Mouse (Mus musculus) neural tube, embryonic 12.5 days (tissue): ENCODE measurements around the gene Kat7. TPM values are rescaled to one million over a fixed set of nuclear protein-coding genes. Genes with fewer than 3 reads are reported as not detected.

Source experiments
- ATAC-seq: fragments of 200-750 bp; cut with Nextera tagmentation; 2 replicates; pipeline ENCODE4 v1.8.0; 2017; ENCODE audit warnings: low read depth, mild to moderate bottlenecking, moderate TSS enrichment, moderate library complexity; ENCODE audit not compliant: low FRiP score
- H3K27ac ChIP-seq: fragments of 300-500 bp; sonication (generic); 2 replicates; pipeline ENCODE4 v1.5.1; 2016
- H3K27me3 ChIP-seq: fragments of 300-500 bp; sonication (generic); replicated peaks from 2 replicates; pipeline ENCODE4 v1.6.1; 2016; ENCODE audit warnings: mild to moderate bottlenecking
- H3K36me3 ChIP-seq: fragments of 300-500 bp; sonication (generic); 2 replicates; pipeline ENCODE4 v1.6.1; 2016; ENCODE audit warnings: mild to moderate bottlenecking
- H3K4me1 ChIP-seq: fragments of 300-500 bp; sonication (generic); 2 replicates; pipeline ENCODE4 v1.6.1; 2016
- H3K4me2 ChIP-seq: fragments of 300-500 bp; sonication (generic); replicated peaks from 2 replicates; pipeline ENCODE4 v1.6.1; 2016; ENCODE audit warnings: mild to moderate bottlenecking
- H3K4me3 ChIP-seq: fragments of 300-500 bp; sonication (generic); 2 replicates; pipeline ENCODE4 v1.5.1; 2016
- H3K9ac ChIP-seq: fragments of 300-500 bp; sonication (generic); 2 replicates; pipeline ENCODE4 v1.6.1; 2016; ENCODE audit warnings: mild to moderate bottlenecking
- H3K9me3 ChIP-seq: fragments of 300-500 bp; sonication (generic); 2 replicates; pipeline ENCODE4 v1.6.1; 2016; ENCODE audit warnings: mild to moderate bottlenecking
- WGBS: fragments of 180-500 bp; shearing (Covaris S2); methylation state at CpG from one replicate; pipeline ENCODE4 v1.1.7; 2016; 5-methylcytosine and 5-hydroxymethylcytosine counted together
- polyA plus RNA-seq: library from polyadenylated mRNA; unstranded; fragments of >200 nt; fragmentation: Nextera tagmentation; extraction: Ambion mirVana; gene quantifications from 2 replicates; pipeline ENCODE4 v1.2.1, GENCODE M21; 2016

Kat7 gene
- 69.8 and 72.4 TPM in 2 replicates for polyA plus RNA-seq

- WGBS: under 1% methylated on average over 42 of the region's 42 CpGs
Measured at GRCm38 (mm10) chr11:95310007-95310647, at the start of gene Kat7. Gene Kat7, minus strand, starts transcription at chr11:95310246.

GRCm38 (mm10) chr11:95358263-95358662, 48.2 kb upstream of the Kat7 start:
- Histone ChIP-seq H3K4me3 (no peak overlapping the region), H3K4me1 (no peaks in the 10 kb centered on the region), H3K27ac (no peak overlapping the region), H3K9ac (no peak overlapping the region), H3K4me2 (no peak overlapping the region), H3K36me3 (no peaks in the 10 kb centered on the region), H3K9me3 (no peaks in the 10 kb centered on the region), H3K27me3 (no peaks in the 10 kb centered on the region)
- WGBS: 54% methylated on average over 3 of the region's 3 CpGs
- ATAC-seq: no peak

More at GRCm38 (mm10) chr11:95310007-95310647, at the start of gene Kat7:
- peak; percentile 93 for ATAC-seq
- Histone ChIP-seq H3K27ac (peak within 1 kb of the TSS; percentile 84), H3K9me3 (no peaks in the 10 kb centered on the region), H3K9ac (peak within 1 kb of the TSS; percentile 94), H3K4me3 (peak within 1 kb of the TSS; percentile 89), H3K36me3 (peaks cover 9% of the 10 kb centered on the region), H3K4me1 (peaks cover 17% of the 10 kb centered on the region), H3K27me3 (no peaks in the 10 kb centered on the region), H3K4me2 (peak within 1 kb of the TSS; percentile 82)

GRCm38 (mm10) chr11:95356469-95357273, 46.6 kb upstream of the Kat7 start:
- WGBS: 81% methylated on average over 17 of the region's 17 CpGs
- no peak overlapping the region for H3K27ac ChIP-seq

GRCm38 (mm10) chr11:95356039-95356438, 46.0 kb upstream of the Kat7 start:
- Histone ChIP-seq H3K4me2 (no peak overlapping the region), H3K9ac (no peak overlapping the region), H3K27me3 (no peaks in the 10 kb centered on the region), H3K9me3 (no peaks in the 10 kb centered on the region), H3K36me3 (no peaks in the 10 kb centered on the region), H3K27ac (no peak overlapping the region), H3K4me3 (no peak overlapping the region), H3K4me1 (no peaks in the 10 kb centered on the region)
- ATAC-seq: no peak
- WGBS: 87% methylated on average over 7 of the region's 7 CpGs

More at GRCm38 (mm10) chr11:95356469-95357273, 46.6 kb upstream of the Kat7 start:
- peak; percentile 48; the same call in 1 of the 2 replicates for ATAC-seq
- Histone ChIP-seq H3K4me3 (no peak overlapping the region), H3K36me3 (no peaks in the 10 kb centered on the region), H3K27me3 (no peaks in the 10 kb centered on the region), H3K9ac (no peak overlapping the region), H3K4me2 (no peak overlapping the region), H3K4me1 (no peaks in the 10 kb centered on the region), H3K9me3 (no peaks in the 10 kb centered on the region)

GRCm38 (mm10) chr11:95355661-95356011, 45.6 kb upstream of the Kat7 start:
- Histone ChIP-seq H3K9ac (no peak overlapping the region), H3K4me1 (no peaks in the 10 kb centered on the region), H3K27ac (no peak overlapping the region), H3K27me3 (no peaks in the 10 kb centered on the region), H3K4me2 (no peak overlapping the region), H3K4me3 (no peak overlapping the region), H3K9me3 (no peaks in the 10 kb centered on the region), H3K36me3 (no peaks in the 10 kb centered on the region)
- WGBS: 92% methylated on average over 5 of the region's 5 CpGs
- ATAC-seq: no peak

GRCm38 (mm10) chr11:95354945-95355660, 45.1 kb upstream of the Kat7 start:
- WGBS: 88% methylated on average over 12 of the region's 12 CpGs

GRCm38 (mm10) chr11:95354228-95354944, 44.3 kb upstream of the Kat7 start:
- Histone ChIP-seq H3K4me1 (no peaks in the 10 kb centered on the region), H3K36me3 (no peaks in the 10 kb centered on the region), H3K4me3 (no peak overlapping the region), H3K9me3 (no peaks in the 10 kb centered on the region), H3K4me2 (no peak overlapping the region), H3K27ac (no peak overlapping the region), H3K9ac (no peak overlapping the region), H3K27me3 (no peaks in the 10 kb centered on the region)
- no peak for ATAC-seq
- WGBS: 80% methylated on average over 14 of the region's 14 CpGs

More at GRCm38 (mm10) chr11:95354945-95355660, 45.1 kb upstream of the Kat7 start:
- Histone ChIP-seq H3K27me3 (no peaks in the 10 kb centered on the region), H3K9ac (no peak overlapping the region), H3K4me2 (no peak overlapping the region), H3K4me3 (no peak overlapping the region), H3K9me3 (no peaks in the 10 kb centered on the region), H3K36me3 (no peaks in the 10 kb centered on the region), H3K27ac (no peak overlapping the region), H3K4me1 (no peaks in the 10 kb centered on the region)
- ATAC-seq: no peak

- no peak for ATAC-seq
- Histone ChIP-seq H3K9ac (no peak overlapping the region), H3K4me1 (no peaks in the 10 kb centered on the region), H3K9me3 (no peaks in the 10 kb centered on the region), H3K27me3 (no peaks in the 10 kb centered on the region), H3K4me2 (no peak overlapping the region), H3K4me3 (no peak overlapping the region), H3K27ac (no peak overlapping the region), H3K36me3 (no peaks in the 10 kb centered on the region)
- WGBS: 96% methylated on average over 9 of the region's 9 CpGs
Measured at GRCm38 (mm10) chr11:95353226-95353625, 43.2 kb upstream of the Kat7 start.

GRCm38 (mm10) chr11:95352686-95353085, 42.6 kb upstream of the Kat7 start:
- H3K9me3 ChIP-seq: no peaks in the 10 kb centered on the region
- no peak for ATAC-seq
- no peak overlapping the region for H3K27ac ChIP-seq
- WGBS: 93% methylated on average over 2 of the region's 2 CpGs
- no peaks in the 10 kb centered on the region for H3K4me1 ChIP-seq
- no peak overlapping the region for H3K4me3 ChIP-seq
- no peak overlapping the region for H3K4me2 ChIP-seq
- H3K9ac ChIP-seq: no peak overlapping the region
- no peaks in the 10 kb centered on the region for H3K27me3 ChIP-seq
- H3K36me3 ChIP-seq: no peaks in the 10 kb centered on the region

- Histone ChIP-seq H3K4me2 (no peak overlapping the region), H3K4me1 (no peaks in the 10 kb centered on the region), H3K27me3 (no peaks in the 10 kb centered on the region), H3K27ac (no peak overlapping the region), H3K36me3 (no peaks in the 10 kb centered on the region), H3K9me3 (no peaks in the 10 kb centered on the region), H3K9ac (no peak overlapping the region), H3K4me3 (no peak overlapping the region)
- WGBS: 95% methylated on average over 3 of the region's 3 CpGs
- ATAC-seq: no peak
Measured at GRCm38 (mm10) chr11:95350960-95351359, 40.9 kb upstream of the Kat7 start.

GRCm38 (mm10) chr11:95350289-95350688, 40.2 kb upstream of the Kat7 start:
- H3K9ac ChIP-seq: no peak overlapping the region
- WGBS: 69% methylated on average over 6 of the region's 6 CpGs
- ATAC-seq: no peak

GRCm38 (mm10) chr11:95344181-95344580, 34.1 kb upstream of the Kat7 start:
- Histone ChIP-seq H3K9me3 (no peaks in the 10 kb centered on the region), H3K36me3 (no peaks in the 10 kb centered on the region), H3K4me1 (peaks cover 10% of the 10 kb centered on the region), H3K27ac (no peak overlapping the region), H3K4me2 (no peak overlapping the region), H3K9ac (no peak overlapping the region), H3K4me3 (no peak overlapping the region), H3K27me3 (no peaks in the 10 kb centered on the region)
- ATAC-seq: no peak
- 42% methylated on average over 2 of the region's 2 CpGs for WGBS

More at GRCm38 (mm10) chr11:95350289-95350688, 40.2 kb upstream of the Kat7 start:
- H3K36me3 ChIP-seq: no peaks in the 10 kb centered on the region
- no peaks in the 10 kb centered on the region for H3K4me1 ChIP-seq
- H3K27ac ChIP-seq: no peak overlapping the region
- no peaks in the 10 kb centered on the region for H3K9me3 ChIP-seq
- no peaks in the 10 kb centered on the region for H3K27me3 ChIP-seq
- no peak overlapping the region for H3K4me3 ChIP-seq
- no peak overlapping the region for H3K4me2 ChIP-seq
